Mouse (Mus musculus) liver, adult 2 months (tissue): ENCODE results near the gene Stag3. TPM values are rescaled to one million over a fixed set of nuclear protein-coding genes. Genes with fewer than 3 reads are reported as not detected.

Experiments
- DNase-seq: peaks from one replicate; pipeline ENCODE4 v3.0.0-alpha.2; 2011; ENCODE audit warnings: low read depth, low spot score; ENCODE audit errors: extremely low read depth
- H3K27ac ChIP-seq: fragments of 200-500 bp; replicated peaks from 2 replicates; pipeline ENCODE4 v1.5.1; 2012; ENCODE audit warnings: low read depth, mild to moderate bottlenecking, control low read depth, inconsistent platforms, low read length; ENCODE audit not compliant: insufficient read depth
- H3K27me3 ChIP-seq: fragments of 200-500 bp; 2 replicates; pipeline ENCODE4 v1.6.1; 2012; ENCODE audit warnings: mild to moderate bottlenecking, moderate library complexity, low read length, inconsistent platforms; ENCODE audit not compliant: control insufficient read depth, insufficient read depth
- H3K36me3 ChIP-seq: fragments of 200-500 bp; 2 replicates; pipeline ENCODE4 v1.6.1; 2012; ENCODE audit warnings: low read length, inconsistent platforms; ENCODE audit not compliant: control insufficient read depth, insufficient read depth
- H3K4me1 ChIP-seq: fragments of 200-500 bp; 2 replicates; pipeline ENCODE4 v1.6.1; 2011; ENCODE audit warnings: low read length; ENCODE audit not compliant: control insufficient read depth, insufficient read depth
- H3K4me3 ChIP-seq: fragments of 200-500 bp; 2 replicates; pipeline ENCODE4 v1.5.1; 2011; ENCODE audit warnings: low read depth, mild to moderate bottlenecking, control low read depth, low read length, moderate library complexity; ENCODE audit not compliant: insufficient read depth
- H3K79me2 ChIP-seq: fragments of 200-500 bp; 2 replicates; pipeline ENCODE4 v1.6.1; 2012; ENCODE audit warnings: inconsistent platforms, mild to moderate bottlenecking, low read length, moderate library complexity; ENCODE audit not compliant: control insufficient read depth, insufficient read depth
- H3K9ac ChIP-seq: fragments of 200-500 bp; 2 replicates; pipeline ENCODE4 v1.6.1; 2012; ENCODE audit warnings: low read depth, mild to moderate bottlenecking, control low read depth, inconsistent platforms, low read length
- CTCF ChIP-seq: fragments of 200-500 bp; IDR thresholded peaks from 2 replicates; pipeline ENCODE4 v1.5.1; 2011; ENCODE audit warnings: low read depth, low read length, control low read depth
- POLR2A ChIP-seq: fragments of 200-500 bp; IDR thresholded peaks from 2 replicates; pipeline ENCODE4 v1.6.1; 2011; ENCODE audit warnings: low read length, control low read depth; ENCODE audit not compliant: insufficient read depth; ENCODE audit errors: extremely low read depth
- WGBS: fragments of 180-500 bp; shearing (Covaris S2); methylation state at CpG from one replicate; pipeline ENCODE4 v1.1.7; 2018; 5-methylcytosine and 5-hydroxymethylcytosine counted together
- polyA plus RNA-seq: library from polyadenylated mRNA; depleted of rRNA; stranded (reverse); fragments of >200 nt; gene quantifications from 2 replicates; pipeline ENCODE4 v1.2.3, GENCODE M21; 2012
- total RNA-seq: library from RNA; depleted of rRNA; stranded (reverse); fragments of >200 nt; gene quantifications from 2 replicates; pipeline ENCODE4 v1.2.3, GENCODE M21; 2014

Stag3 gene
- total and polyA plus RNA-seq, 2 experiments = 0.09 TPM

DNA sequence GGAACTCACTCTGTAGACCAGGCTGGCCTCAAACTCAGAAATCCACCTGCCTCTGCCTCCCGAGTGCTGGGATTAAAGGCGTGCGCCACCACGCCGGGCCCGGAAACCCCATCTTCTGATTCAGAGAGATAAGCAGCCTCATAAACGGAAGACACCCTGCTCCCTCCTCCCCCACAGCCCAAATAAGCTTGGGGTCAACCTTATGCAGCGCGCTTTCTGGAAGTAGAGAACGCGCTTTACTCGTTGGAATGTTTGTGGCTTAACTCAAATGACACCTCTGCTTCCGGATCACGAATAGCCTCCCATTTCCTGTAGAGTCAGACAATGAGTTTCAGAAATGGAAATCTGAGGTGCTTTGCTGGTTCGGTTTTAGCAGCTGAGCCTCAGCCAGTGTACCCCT, 789 bp downstream of the Stag3 start:
- H3K9ac ChIP-seq = no peak overlapping the region
- no peaks in the 10 kb centered on the region for H3K36me3 ChIP-seq
- H3K4me3 ChIP-seq = no peak overlapping the region
- no peaks in the 10 kb centered on the region for H3K4me1 ChIP-seq
- H3K27me3 ChIP-seq = no peaks in the 10 kb centered on the region
- DNase-seq = no peak
- no peak overlapping the region for H3K27ac ChIP-seq
- WGBS = 93% methylated on average over 15 of the region's 15 CpGs
- no peaks in the 10 kb centered on the region for H3K79me2 ChIP-seq
- TF ChIP-seq POLR2A (no peak), CTCF (no peak)

DNA sequence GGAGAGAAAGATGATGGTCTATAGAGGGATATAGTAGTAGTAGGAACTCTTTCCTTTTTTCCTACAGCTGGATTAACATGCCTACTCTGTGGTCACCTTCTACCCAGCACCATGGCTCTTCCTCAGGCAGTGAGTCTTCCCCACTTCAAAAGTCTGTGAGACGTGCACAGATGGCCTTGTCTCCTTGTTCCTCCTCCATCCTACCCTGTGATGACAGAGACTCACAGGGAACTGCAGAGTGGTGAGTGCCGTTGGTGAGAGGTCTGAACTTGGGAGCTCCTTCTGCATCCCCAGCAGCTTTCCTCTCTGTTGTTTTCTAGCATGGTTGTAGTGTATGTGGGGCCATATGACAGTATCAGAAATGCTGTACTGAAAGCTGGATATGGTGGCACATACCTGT, 1.8 kb downstream of the Stag3 start:
- no peaks in the 10 kb centered on the region for H3K79me2 ChIP-seq
- no peaks in the 10 kb centered on the region for H3K36me3 ChIP-seq
- 100% methylated on average over 2 of the region's 2 CpGs for whole genome bisulfite sequencing

DNA sequence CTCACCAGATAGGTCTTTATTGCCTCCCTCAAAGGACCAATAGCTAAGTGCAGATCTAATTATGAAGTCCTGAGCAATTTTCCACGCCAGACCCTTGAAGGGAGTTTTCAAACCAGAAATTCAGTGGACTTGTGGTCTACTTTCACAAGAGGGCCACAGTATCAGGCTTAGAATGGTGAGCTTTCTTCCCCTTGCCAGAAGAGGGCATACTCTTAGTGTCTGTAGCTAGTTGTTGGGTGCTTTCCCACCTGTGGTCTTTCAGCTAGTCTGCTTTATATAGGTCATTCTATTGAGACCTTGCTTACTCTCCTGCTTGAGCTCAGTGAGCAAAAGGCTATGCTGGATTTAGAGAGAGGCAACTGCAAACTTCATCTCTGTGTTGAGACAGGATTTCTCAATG, 3.5 kb downstream of the Stag3 start:
- no peaks in the 10 kb centered on the region for H3K4me1 ChIP-seq
- H3K4me3 ChIP-seq = no peak overlapping the region
- WGBS = 85% methylated on average over 1 of the region's 1 CpGs
- 0 out of 2 replicates have a peak, but pooled peaks have one; percentile 7 for TF ChIP-seq CTCF
- TF ChIP-seq POLR2A = no peak
- no peak overlapping the region for H3K27ac ChIP-seq
- no peak overlapping the region for H3K9ac ChIP-seq
- DNase-seq = no peak
- no peaks in the 10 kb centered on the region for H3K36me3 ChIP-seq
- no peaks in the 10 kb centered on the region for H3K79me2 ChIP-seq
- no peaks in the 10 kb centered on the region for H3K27me3 ChIP-seq

More for the DNA sequence above, 1.8 kb downstream of the Stag3 start:
- no peak for DNase-seq
- H3K27ac ChIP-seq = no peak overlapping the region
- no peaks in the 10 kb centered on the region for H3K4me1 ChIP-seq
- no peak overlapping the region for H3K4me3 ChIP-seq
- H3K27me3 ChIP-seq = no peaks in the 10 kb centered on the region
- no peak overlapping the region for H3K9ac ChIP-seq
- TF ChIP-seq CTCF (no peak), POLR2A (no peak)

DNA sequence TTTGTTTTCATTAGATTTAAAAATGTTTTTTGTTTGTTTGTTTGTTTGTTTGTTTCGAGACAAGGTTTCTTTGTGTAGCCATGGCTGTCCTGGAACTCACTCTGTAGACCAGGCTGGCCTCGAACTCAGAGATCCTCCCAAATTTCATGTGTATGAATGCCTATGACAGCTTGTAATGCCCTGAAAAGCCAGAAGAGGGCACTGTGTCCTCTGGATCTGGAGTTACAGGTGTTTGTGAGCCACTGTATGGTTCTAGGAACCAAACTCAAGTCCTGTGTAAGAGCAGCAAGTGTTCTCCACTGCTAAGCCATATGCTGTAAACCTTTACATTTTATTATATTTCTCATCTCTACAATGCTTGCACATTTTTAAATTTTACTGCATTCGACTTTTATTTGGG, 7.8 kb downstream of the Stag3 start:
- H3K4me1 ChIP-seq = peaks cover 3% of the 10 kb centered on the region; the same call in 1 of the 2 replicates
- H3K27me3 ChIP-seq = no peaks in the 10 kb centered on the region

DNA sequence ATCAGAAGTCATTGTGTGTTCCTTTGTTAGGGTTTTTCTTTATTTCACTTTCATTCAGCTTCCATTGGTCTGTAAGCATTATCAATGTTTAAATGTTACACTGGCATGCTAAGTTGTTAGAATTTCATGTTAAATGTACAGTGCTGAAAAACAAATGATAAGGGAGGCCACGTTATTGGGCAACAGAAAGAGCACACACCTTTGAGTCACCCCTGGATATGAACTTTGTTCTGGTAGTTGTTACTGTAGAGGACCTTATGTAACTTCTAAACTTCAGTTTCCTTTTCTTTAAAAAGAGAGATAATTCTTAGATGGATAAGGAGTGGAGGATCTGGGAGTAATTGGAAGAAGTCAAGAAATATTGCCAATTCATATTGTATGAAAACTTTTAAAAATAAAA, 11.6 kb downstream of the Stag3 start:
- TF ChIP-seq POLR2A = no peak
- no peak for TF ChIP-seq CTCF
- Histone ChIP-seq H3K27ac (no peak overlapping the region), H3K36me3 (no peaks in the 10 kb centered on the region), H3K9ac (no peak overlapping the region), H3K4me1 (peaks cover 3% of the 10 kb centered on the region; the same call in 1 of the 2 replicates), H3K27me3 (no peaks in the 10 kb centered on the region), H3K79me2 (no peaks in the 10 kb centered on the region), H3K4me3 (no peak overlapping the region)
- 14% methylated on average over 1 of the region's 1 CpGs for WGBS
- DNase-seq = peak; percentile 64

More for the DNA sequence above, 7.8 kb downstream of the Stag3 start:
- no peaks in the 10 kb centered on the region for H3K79me2 ChIP-seq
- H3K36me3 ChIP-seq = no peaks in the 10 kb centered on the region
- TF ChIP-seq POLR2A (no peak), CTCF (no peak)
- 77% methylated on average over 3 of the region's 3 CpGs for WGBS
- DNase-seq = no peak
- H3K4me3 ChIP-seq = no peak overlapping the region
- no peak overlapping the region for H3K9ac ChIP-seq
- no peak overlapping the region for H3K27ac ChIP-seq

DNA sequence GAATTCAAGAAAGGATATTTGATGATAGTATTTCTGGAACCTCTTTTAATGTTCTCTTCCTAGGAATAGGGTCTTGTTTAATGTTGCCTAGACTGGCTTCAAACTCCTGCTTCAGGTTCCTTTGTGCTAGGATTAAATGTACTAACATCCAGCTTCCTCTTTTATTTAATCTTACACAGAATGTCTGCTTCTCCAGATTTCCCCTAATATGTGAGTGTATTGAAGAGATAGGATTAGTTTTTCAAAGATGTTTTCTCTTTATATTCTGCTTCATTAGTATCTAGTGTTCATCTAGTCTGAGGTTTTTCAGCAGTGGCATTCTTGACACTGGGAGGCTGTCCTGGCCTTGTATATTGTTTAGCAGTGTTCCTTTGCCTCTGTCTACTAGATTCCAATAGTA, 14.1 kb downstream of the Stag3 start:
- TF ChIP-seq CTCF (no peak), POLR2A (no peak)
- peaks cover 3% of the 10 kb centered on the region; the same call in 1 of the 2 replicates for H3K4me1 ChIP-seq
- H3K27ac ChIP-seq = no peak overlapping the region

More for the DNA sequence above, 14.1 kb downstream of the Stag3 start:
- Histone ChIP-seq H3K4me3 (no peak overlapping the region), H3K36me3 (no peaks in the 10 kb centered on the region), H3K27me3 (no peaks in the 10 kb centered on the region), H3K79me2 (no peaks in the 10 kb centered on the region), H3K9ac (no peak overlapping the region)
- DNase-seq = no peak
